23 mouse cellular contexts compared by ENCODE assay signal in the genomic region with DNA sequence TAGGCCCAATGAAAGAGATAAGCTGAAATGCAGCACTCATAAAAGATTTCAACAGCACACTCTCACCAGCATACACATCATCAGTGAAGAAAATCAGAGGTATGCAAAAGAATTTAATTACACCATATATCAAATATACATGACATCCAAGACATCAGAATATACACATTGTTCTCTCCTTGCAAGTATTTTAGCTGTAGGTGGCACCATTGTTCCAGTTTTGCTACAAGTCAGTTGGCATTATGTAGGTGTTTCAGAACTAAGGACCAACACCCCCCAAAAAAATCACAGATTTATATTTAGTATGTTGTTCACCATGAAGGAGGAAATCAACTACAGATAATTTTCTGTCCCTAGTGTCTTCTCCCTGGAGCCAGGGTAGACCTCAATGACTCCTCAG. TPM values are rescaled to one million over a fixed set of nuclear protein-coding genes. Genes with fewer than 3 reads are reported as not detected.
DNase-seq lines count a peak whose midpoint lies in the region; ATAC-seq and TF ChIP-seq lines count a peak whose summit lies in the region.
"Had no signal": no experiment of that assay in that cellular context is flagged by ENCODE, and none has a peak within 500 bp of the region (broad histone marks: within the 10 kb centered on the region; RNA-seq: fewer than 3 reads in every experiment).

No protein-coding gene starts in this region.

- no peak for ATAC-seq in heart, postnatal 0 days (ENCODE audit: insufficient read depth, low read depth)
- no peak for ATAC-seq in midbrain, postnatal 0 days (ENCODE audit: low FRiP score)
- no peak for ATAC-seq in midbrain, embryonic 16.5 days
- ATAC-seq: forebrain, embryonic 16.5 days; liver, embryonic 12.5 days had no signal

- H3K9me3 ChIP-seq in heart, postnatal 0 days (replicated peaks; ENCODE audit: control insufficient read depth, low read length) = no peaks in the 10 kb centered on the region
- H3K9me3 ChIP-seq in midbrain, postnatal 0 days (ENCODE audit: low read length) = no peaks in the 10 kb centered on the region
- no peaks in the 10 kb centered on the region for H3K9me3 ChIP-seq in midbrain, embryonic 16.5 days (replicated peaks; ENCODE audit: control insufficient read depth, low read length, poor library complexity, severe bottlenecking)
- H3K9me3 ChIP-seq: embryonic facial prominence, embryonic 13.5 days; hindbrain, embryonic 10.5 days; liver, embryonic 12.5 days; megakaryocyte, embryonic 14.5 days had no signal

- H3K36me3 ChIP-seq in heart, postnatal 0 days (replicated peaks; ENCODE audit: control insufficient read depth, insufficient read depth, low read length) = no peaks in the 10 kb centered on the region
- H3K36me3 ChIP-seq in midbrain, postnatal 0 days (ENCODE audit: insufficient read depth, low read length) = no peaks in the 10 kb centered on the region
- H3K36me3 ChIP-seq in midbrain, embryonic 16.5 days (ENCODE audit: control insufficient read depth, insufficient read depth, low read length) = no peaks in the 10 kb centered on the region
- H3K36me3 ChIP-seq: embryonic facial prominence, embryonic 13.5 days; hindbrain, embryonic 10.5 days; liver, embryonic 12.5 days had no signal

- no peak overlapping the region for H3K9ac ChIP-seq in heart, postnatal 0 days (replicated peaks; ENCODE audit: low read depth, low read length)
- no peak overlapping the region for H3K9ac ChIP-seq in midbrain, postnatal 0 days (replicated peaks; ENCODE audit: low read length, poor library complexity, severe bottlenecking)
- no peak overlapping the region for H3K9ac ChIP-seq in midbrain, embryonic 16.5 days (ENCODE audit: low read depth, low read length)
- H3K9ac ChIP-seq: embryonic facial prominence, embryonic 13.5 days; liver, embryonic 12.5 days had no signal

- no peak overlapping the region for H3K4me3 ChIP-seq in heart, postnatal 0 days (ENCODE audit: low read depth, low read length)
- H3K4me3 ChIP-seq in left cerebral cortex, adult 2 months = no peak overlapping the region
- no peak overlapping the region for H3K4me3 ChIP-seq in midbrain, postnatal 0 days (ENCODE audit: low read depth, low read length)
- H3K4me3 ChIP-seq in midbrain, embryonic 16.5 days (ENCODE audit: low read depth, low read length) = no peak overlapping the region
- H3K4me3 ChIP-seq: embryonic facial prominence, embryonic 13.5 days; hindbrain, embryonic 10.5 days; liver, embryonic 12.5 days; megakaryocyte, embryonic 14.5 days had no signal

- no peaks in the 10 kb centered on the region for H3K27me3 ChIP-seq in heart, postnatal 0 days (ENCODE audit: control insufficient read depth, insufficient read depth, low read length)
- H3K27me3 ChIP-seq in midbrain, postnatal 0 days (ENCODE audit: insufficient read depth, low read length) = no peaks in the 10 kb centered on the region
- no peaks in the 10 kb centered on the region for H3K27me3 ChIP-seq in midbrain, embryonic 16.5 days (ENCODE audit: control insufficient read depth, insufficient read depth, low read depth, low read length)
- H3K27me3 ChIP-seq: embryonic facial prominence, embryonic 13.5 days; liver, embryonic 12.5 days; megakaryocyte, embryonic 14.5 days had no signal

- H3K27ac ChIP-seq in heart, postnatal 0 days (ENCODE audit: low read depth) = no peak overlapping the region
- H3K27ac ChIP-seq in left cerebral cortex, adult 2 months = no peak overlapping the region
- H3K27ac ChIP-seq in midbrain, postnatal 0 days (ENCODE audit: low read depth, low read length) = no peak overlapping the region
- no peak overlapping the region for H3K27ac ChIP-seq in midbrain, embryonic 16.5 days (ENCODE audit: low read length)
- H3K27ac ChIP-seq: embryonic facial prominence, embryonic 13.5 days; hindbrain, embryonic 10.5 days; liver, embryonic 12.5 days had no signal

- DNase-seq in heart, postnatal 0 days (ENCODE audit: low spot score) = no peak
- no peak for DNase-seq in heart, adult 9 months (ENCODE audit: low spot score in 2 of 2)
- DNase-seq in left cerebral cortex, adult 2 months (ENCODE audit: extremely low spot score in 1 of 2, low spot score in 2 of 2) = no peak
- no peak for DNase-seq in left cerebral cortex, postnatal 14 days (ENCODE audit: low spot score in 2 of 2)
- DNase-seq in midbrain, postnatal 0 days (ENCODE audit: low spot score) = peak; percentile 27
- no peak for DNase-seq in right cerebral cortex, adult 2 months (ENCODE audit: low spot score in 2 of 2)
- DNase-seq: adrenal gland, postnatal 10 days; cerebellum, adult 11 months; cerebellum, postnatal 14 days; gastrocnemius, postnatal 36 days; kidney, postnatal 10 days; left cerebral cortex, postnatal 4 days; lung, postnatal 10 days; thymus, postnatal 14 days had no signal

- intact Hi-C loops in left cerebral cortex, adult 2 months (cut with DNase I) = loop anchor here (10.0 kb wide), 1 partner anchor 339 kb away; no protein-coding TSS in a partner anchor
- intact Hi-C loops in left cerebral cortex, postnatal 14 days (cut with DNase I) = loop anchor here (10.0 kb wide), 1 partner anchor 339 kb away; no protein-coding TSS in a partner anchor

- TF ChIP-seq EP300 in heart, postnatal 0 days (IDR thresholded peaks at IDR 0.05; ENCODE audit: low read depth) = no peak

- no peaks in the 10 kb centered on the region for H3K4me1 ChIP-seq in heart, postnatal 0 days (ENCODE audit: control insufficient read depth, insufficient read depth)
- H3K4me1 ChIP-seq in midbrain, postnatal 0 days (ENCODE audit: insufficient read depth, low read length) = no peaks in the 10 kb centered on the region
- H3K4me1 ChIP-seq in midbrain, embryonic 16.5 days (ENCODE audit: control insufficient read depth, insufficient read depth, low read length) = no peaks in the 10 kb centered on the region
- H3K4me1 ChIP-seq: embryonic facial prominence, embryonic 13.5 days; hindbrain, embryonic 10.5 days; liver, embryonic 12.5 days; megakaryocyte, embryonic 14.5 days had no signal

- no peak overlapping the region for H3K4me2 ChIP-seq in heart, postnatal 0 days (ENCODE audit: low read depth, low read length)
- H3K4me2 ChIP-seq in midbrain, postnatal 0 days (ENCODE audit: low read depth, low read length, poor library complexity, severe bottlenecking) = no peak overlapping the region
- no peak overlapping the region for H3K4me2 ChIP-seq in midbrain, embryonic 16.5 days (ENCODE audit: low read length)
- H3K4me2 ChIP-seq: embryonic facial prominence, embryonic 13.5 days; liver, embryonic 12.5 days had no signal

- peak; percentile 30; the same call in 1 of the 2 replicates for TF ChIP-seq CTCF in heart, postnatal 0 days (IDR thresholded peaks at IDR 0.05; ENCODE audit: low read depth)
- peak; percentile 24 for TF ChIP-seq CTCF in left cerebral cortex, adult 2 months (IDR thresholded peaks at IDR 0.05)
- TF ChIP-seq CTCF in midbrain, postnatal 0 days (IDR thresholded peaks at IDR 0.05) = peak; percentile 48

RNA-seq across cellular contexts. Expression of a gene that starts 8.1 kb away (rescaled TPM):
- total RNA-seq in heart, postnatal 0 days (2014; rRNA removed; ENCODE audit: low replicate concordance) = 6.4 TPM in 1 of 2 replicates, not detected in the other
- polyA plus RNA-seq in heart, postnatal 0 days (2015; fragmentation: Nextera tagmentation; extraction: Ambion mirVana) = not detected in 2 replicates
- not detected for total RNA-seq in left cerebral cortex, adult 2 months (2021)
- total RNA-seq in left cerebral cortex, postnatal 14 days (2021) = not detected
- 0.82 TPM in 1 of 2 replicates, not detected in the other for total RNA-seq in midbrain, postnatal 0 days (2014; rRNA removed)
- not detected in 2 replicates for polyA plus RNA-seq in midbrain, postnatal 0 days (2015; fragmentation: Nextera tagmentation; extraction: Ambion mirVana)
- polyA plus RNA-seq in midbrain, embryonic 16.5 days (2015; fragmentation: Nextera tagmentation; extraction: Ambion mirVana) = not detected in 2 replicates
- total RNA-seq: adrenal gland, postnatal 10 days; gastrocnemius, postnatal 36 days; heart, adult 8-10 months; layer of hippocampus, adult 18-20 months; left cerebral cortex, postnatal 4 days had no signal
- polyA plus RNA-seq: embryonic facial prominence, embryonic 13.5 days; forebrain, embryonic 16.5 days; hindbrain, embryonic 10.5 days had no signal

RNA-seq across cellular contexts. Expression of a gene that starts 23.4 kb away (rescaled TPM):
- not detected in 2 replicates for total RNA-seq in heart, postnatal 0 days (2014; rRNA removed; ENCODE audit: low replicate concordance)
- not detected in 2 replicates for polyA plus RNA-seq in heart, postnatal 0 days (2015; fragmentation: Nextera tagmentation; extraction: Ambion mirVana)
- not detected for total RNA-seq in left cerebral cortex, adult 2 months (2021)
- not detected for total RNA-seq in left cerebral cortex, postnatal 14 days (2021)
- not detected in 2 replicates for total RNA-seq in midbrain, postnatal 0 days (2014; rRNA removed)
- polyA plus RNA-seq in midbrain, postnatal 0 days (2015; fragmentation: Nextera tagmentation; extraction: Ambion mirVana) = not detected in 2 replicates
- polyA plus RNA-seq in midbrain, embryonic 16.5 days (2015; fragmentation: Nextera tagmentation; extraction: Ambion mirVana) = not detected in 2 replicates
- total RNA-seq: adrenal gland, postnatal 10 days; gastrocnemius, postnatal 36 days; heart, adult 8-10 months; layer of hippocampus, adult 18-20 months; left cerebral cortex, postnatal 4 days had no signal
- polyA plus RNA-seq: embryonic facial prominence, embryonic 13.5 days; forebrain, embryonic 16.5 days; heart, embryonic 16.5 days; hindbrain, embryonic 10.5 days; liver, embryonic 12.5 days had no signal

RNA-seq across cellular contexts. Expression of a gene that starts 31.1 kb away (rescaled TPM):
- not detected in 2 replicates for total RNA-seq in heart, postnatal 0 days (2014; rRNA removed; ENCODE audit: low replicate concordance)
- polyA plus RNA-seq in heart, postnatal 0 days (2015; fragmentation: Nextera tagmentation; extraction: Ambion mirVana) = not detected in 2 replicates
- not detected for total RNA-seq in left cerebral cortex, adult 2 months (2021)
- total RNA-seq in left cerebral cortex, postnatal 14 days (2021) = not detected
- total RNA-seq in midbrain, postnatal 0 days (2014; rRNA removed) = not detected in 2 replicates
- not detected in 2 replicates for polyA plus RNA-seq in midbrain, postnatal 0 days (2015; fragmentation: Nextera tagmentation; extraction: Ambion mirVana)
- polyA plus RNA-seq in midbrain, embryonic 16.5 days (2015; fragmentation: Nextera tagmentation; extraction: Ambion mirVana) = not detected in 2 replicates
- total RNA-seq: adrenal gland, postnatal 10 days; gastrocnemius, postnatal 36 days; heart, adult 8-10 months; layer of hippocampus, adult 18-20 months; left cerebral cortex, postnatal 4 days had no signal
- polyA plus RNA-seq: embryonic facial prominence, embryonic 13.5 days; forebrain, embryonic 16.5 days; heart, embryonic 16.5 days; hindbrain, embryonic 10.5 days; liver, embryonic 12.5 days had no signal

RNA-seq across cellular contexts. Expression of a gene that starts 41.9 kb away (rescaled TPM):
- not detected in 2 replicates for total RNA-seq in heart, postnatal 0 days (2014; rRNA removed; ENCODE audit: low replicate concordance)
- not detected in 2 replicates for polyA plus RNA-seq in heart, postnatal 0 days (2015; fragmentation: Nextera tagmentation; extraction: Ambion mirVana)
- total RNA-seq in left cerebral cortex, adult 2 months (2021) = not detected
- not detected for total RNA-seq in left cerebral cortex, postnatal 14 days (2021)
- total RNA-seq in midbrain, postnatal 0 days (2014; rRNA removed) = not detected in 2 replicates
- not detected in 2 replicates for polyA plus RNA-seq in midbrain, postnatal 0 days (2015; fragmentation: Nextera tagmentation; extraction: Ambion mirVana)
- not detected in 2 replicates for polyA plus RNA-seq in midbrain, embryonic 16.5 days (2015; fragmentation: Nextera tagmentation; extraction: Ambion mirVana)
- total RNA-seq: adrenal gland, postnatal 10 days; gastrocnemius, postnatal 36 days; heart, adult 8-10 months; layer of hippocampus, adult 18-20 months; left cerebral cortex, postnatal 4 days had no signal
- polyA plus RNA-seq: embryonic facial prominence, embryonic 13.5 days; forebrain, embryonic 16.5 days; heart, embryonic 16.5 days; hindbrain, embryonic 10.5 days; liver, embryonic 12.5 days had no signal

RNA-seq across cellular contexts. Expression of a gene that starts 56.0 kb away (rescaled TPM):
- not detected in 2 replicates for total RNA-seq in heart, postnatal 0 days (2014; rRNA removed; ENCODE audit: low replicate concordance)
- not detected in 2 replicates for polyA plus RNA-seq in heart, postnatal 0 days (2015; fragmentation: Nextera tagmentation; extraction: Ambion mirVana)
- total RNA-seq in left cerebral cortex, adult 2 months (2021) = not detected
- total RNA-seq in left cerebral cortex, postnatal 14 days (2021) = not detected
- not detected in 2 replicates for total RNA-seq in midbrain, postnatal 0 days (2014; rRNA removed)
- polyA plus RNA-seq in midbrain, postnatal 0 days (2015; fragmentation: Nextera tagmentation; extraction: Ambion mirVana) = not detected in 2 replicates
- not detected in 2 replicates for polyA plus RNA-seq in midbrain, embryonic 16.5 days (2015; fragmentation: Nextera tagmentation; extraction: Ambion mirVana)
- total RNA-seq: adrenal gland, postnatal 10 days; gastrocnemius, postnatal 36 days; heart, adult 8-10 months; layer of hippocampus, adult 18-20 months; left cerebral cortex, postnatal 4 days had no signal
- polyA plus RNA-seq: embryonic facial prominence, embryonic 13.5 days; forebrain, embryonic 16.5 days; heart, embryonic 16.5 days; hindbrain, embryonic 10.5 days; liver, embryonic 12.5 days had no signal
